Mouse (Mus musculus): Measurements from ENCODE around the gene Rpl3l.
"Not testable (repeated sequence)": the region's sequence is repeated elsewhere in the genome, so short reads cannot be mapped to it uniquely, and the experiment has no call there.

The Rpl3l gene

DNA sequence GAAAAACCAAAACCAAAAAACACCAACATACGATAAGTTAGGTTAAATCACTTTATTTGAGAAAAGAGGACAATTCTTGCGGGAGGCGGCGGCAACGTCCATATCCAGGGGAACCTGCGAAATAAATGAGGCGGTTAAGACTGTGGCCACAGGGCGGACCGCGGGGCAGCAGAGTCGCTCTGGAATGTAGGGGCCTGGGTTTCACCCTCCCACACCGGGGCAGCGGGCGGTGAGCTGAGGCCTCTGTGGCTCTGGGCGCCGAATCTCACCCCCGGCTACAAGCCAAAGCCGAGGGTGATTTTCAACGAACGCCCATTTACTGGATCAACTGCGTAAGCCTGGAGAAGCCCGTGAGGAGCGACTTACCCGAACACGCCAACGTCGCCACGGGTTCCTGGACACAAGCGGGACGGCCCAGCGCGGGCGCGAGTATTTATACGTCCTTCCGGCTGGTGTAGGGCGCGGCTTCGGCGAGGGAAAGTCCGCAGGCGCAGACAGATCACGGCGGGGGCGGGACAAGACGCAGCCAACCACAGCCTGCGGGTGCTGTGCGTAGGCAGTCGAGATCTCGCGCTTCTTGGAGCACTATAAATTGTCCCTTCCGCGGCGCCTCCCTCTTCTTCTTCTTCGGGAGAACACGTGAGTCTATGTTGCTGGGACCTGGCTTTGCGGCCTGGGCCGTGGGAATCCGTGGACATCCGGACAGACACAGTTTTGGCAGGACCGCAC, 8.0 kb upstream of the Rpl3l start:
- DNase-seq (ENCODE audit: low read depth, low spot score), result peak; percentile 99

DNA sequence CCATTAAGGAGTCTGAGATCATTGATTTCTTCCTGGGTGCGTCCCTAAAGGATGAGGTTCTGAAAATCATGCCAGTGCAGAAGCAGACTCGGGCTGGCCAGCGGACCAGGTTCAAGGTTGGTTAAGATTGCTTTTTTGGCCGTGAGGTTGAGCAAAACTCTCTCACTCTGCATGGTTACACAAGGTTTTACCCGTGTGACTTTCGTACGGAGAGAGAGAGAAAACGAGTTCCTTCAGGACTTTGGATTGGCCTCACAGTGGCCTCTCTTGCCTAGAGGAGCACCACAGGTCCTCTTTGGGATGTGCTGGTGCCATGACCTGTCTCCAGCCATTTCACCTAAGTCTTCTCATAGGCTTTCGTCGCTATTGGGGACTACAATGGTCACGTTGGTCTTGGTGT, 7.0 kb upstream of the Rpl3l start:
- DNase-seq (ENCODE audit: low read depth, low spot score), result not testable (repeated sequence)

DNA sequence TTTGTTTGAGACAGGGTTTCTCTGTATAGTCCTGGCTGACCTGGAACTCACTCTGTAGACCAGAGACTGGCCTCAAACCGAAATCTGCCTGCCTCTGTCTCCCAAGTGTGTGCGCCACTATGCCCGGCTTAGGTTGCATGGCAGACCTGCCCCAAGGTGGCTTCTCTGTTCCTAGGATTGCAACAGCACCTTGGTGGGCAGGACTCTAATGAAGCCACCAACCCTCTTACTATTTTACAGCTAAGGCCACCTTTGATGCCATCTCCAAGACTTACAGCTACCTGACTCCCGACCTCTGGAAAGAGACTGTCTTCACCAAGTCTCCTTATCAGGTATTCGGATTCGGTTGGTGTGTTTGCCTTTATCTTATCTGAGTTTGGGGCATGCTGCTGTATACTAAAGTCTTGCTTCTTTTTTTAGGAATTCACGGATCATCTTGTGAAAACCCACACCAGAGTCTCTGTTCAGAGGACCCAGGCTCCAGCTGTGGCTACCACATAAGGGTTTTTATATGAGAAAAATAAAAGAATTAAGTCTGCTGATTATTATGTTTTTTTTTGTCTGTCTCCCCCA, 6.2 kb upstream of the Rpl3l start:
- DNase-seq (ENCODE audit: low read depth, low spot score), result not testable (repeated sequence)

DNA sequence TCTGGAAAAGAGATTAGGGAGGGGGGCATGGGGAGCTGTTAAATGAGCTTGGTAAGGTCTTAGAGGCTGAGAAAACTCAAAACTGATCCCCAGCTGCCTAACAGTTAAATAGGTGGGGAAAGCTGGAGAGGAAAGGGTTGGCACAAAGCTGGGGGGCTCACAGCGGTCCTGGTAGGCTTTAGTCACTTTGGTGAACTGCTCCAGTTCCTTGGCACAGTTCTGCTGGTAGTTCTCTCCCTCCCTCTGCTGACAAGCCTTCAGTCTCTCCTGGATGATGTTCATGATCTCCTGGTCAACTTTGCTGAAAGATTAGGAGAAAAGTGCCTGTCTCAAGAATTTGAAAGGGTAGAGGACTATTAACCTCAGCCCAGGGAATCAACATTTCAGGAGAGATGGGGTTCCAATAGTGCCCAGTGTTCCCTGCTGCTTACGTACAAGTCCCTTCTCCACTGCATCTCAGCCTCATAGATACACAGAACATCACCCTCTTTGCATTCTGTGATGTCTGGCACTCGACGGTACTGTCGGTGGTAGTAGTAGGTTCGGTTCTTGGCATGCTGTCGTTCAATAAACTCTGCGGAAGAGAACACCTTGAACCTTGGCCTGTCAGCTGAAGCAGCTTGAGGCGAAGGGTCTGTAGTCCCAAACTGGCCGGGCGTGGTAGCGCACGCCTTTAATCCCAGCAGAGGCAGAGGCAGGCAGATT, 5.2 kb upstream of the Rpl3l start:
- DNase-seq (ENCODE audit: low read depth, low spot score), result peak; percentile 55

DNA sequence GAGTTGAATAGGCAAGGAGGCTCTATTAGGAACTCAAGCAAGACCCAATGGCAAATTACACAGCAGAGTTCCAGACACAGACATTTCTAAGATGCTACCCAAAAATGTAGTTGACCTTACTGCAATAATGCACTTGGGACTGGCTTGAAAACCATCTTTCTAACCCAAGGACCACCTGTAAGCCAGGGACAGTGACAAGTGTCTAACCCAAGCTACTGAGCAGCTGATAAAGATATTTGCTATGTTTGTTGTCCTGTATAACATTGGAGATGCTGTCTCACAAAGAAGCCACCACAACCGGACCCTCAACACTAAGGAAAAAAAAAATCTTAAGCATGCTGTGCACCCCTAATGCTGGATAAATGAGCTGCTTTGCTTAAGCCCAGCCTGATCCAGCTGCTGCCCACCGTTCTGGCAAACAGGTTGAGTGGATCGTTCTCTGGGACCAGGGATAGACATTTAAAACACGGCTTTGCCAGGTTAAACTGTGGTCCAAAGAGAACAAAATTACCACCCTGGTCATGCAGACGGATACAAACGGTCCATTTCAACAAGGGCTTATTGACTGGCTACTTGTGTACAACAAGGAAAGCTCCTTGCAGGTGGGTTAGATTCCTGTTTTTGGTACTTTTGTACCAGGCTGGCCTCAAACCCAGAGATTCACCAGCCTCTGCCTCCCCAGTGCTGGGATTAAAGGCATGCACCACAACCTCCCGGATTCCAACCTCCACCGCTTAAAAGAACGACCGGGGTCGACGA, 4.3 kb upstream of the Rpl3l start:
- DNase-seq (ENCODE audit: low read depth, low spot score), result no peak

- no peak for DNase-seq (ENCODE audit: low read depth, low spot score)
These were observed 3.8 kb upstream of the Rpl3l start for GRCm38 (mm10) chr17:24723881-24724180.

- DNase-seq (ENCODE audit: low read depth, low spot score), result peak; percentile 94
These were observed 3.4 kb upstream of the Rpl3l start, which contains the start of gene Ndufb10 for GRCm38 (mm10) chr17:24724184-24724583. Ndufb10 (minus strand) TSS chr17:24724478.

DNA sequence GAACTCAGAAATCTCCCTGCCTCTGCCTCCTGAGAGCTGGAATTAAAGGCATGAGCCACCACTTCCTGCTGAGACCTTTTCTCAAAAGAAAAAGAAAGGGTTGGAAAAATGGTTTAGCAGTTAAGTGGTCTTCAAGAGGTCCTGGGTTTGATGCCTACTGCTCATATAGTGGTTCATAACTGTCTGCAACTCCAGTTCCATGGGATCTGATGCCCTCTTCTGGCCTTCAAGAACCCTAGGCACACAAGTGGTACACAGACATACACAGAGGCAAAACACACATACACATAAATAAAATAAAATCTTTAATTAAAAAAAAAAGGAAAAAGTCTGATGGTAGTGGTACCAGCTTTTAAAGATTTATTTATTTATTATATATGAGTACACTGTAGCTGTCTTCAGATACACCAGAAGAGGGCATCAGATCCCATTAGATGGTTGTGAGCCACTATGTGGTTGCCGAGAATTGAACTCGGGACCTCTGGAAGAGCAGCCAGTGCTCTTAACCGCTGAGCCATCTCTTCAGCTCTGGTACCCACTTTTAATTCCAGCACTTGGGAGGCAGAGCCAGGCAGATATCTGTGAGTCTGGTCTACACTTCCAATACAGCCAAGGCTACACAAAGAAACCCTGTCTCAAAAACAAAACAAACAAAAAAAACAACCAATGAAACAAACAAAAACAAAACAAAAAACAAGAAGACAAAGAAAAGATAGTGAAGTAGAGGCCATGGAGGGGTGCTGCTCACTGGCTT, 1.8 kb upstream of the Rpl3l start:
- DNase-seq (ENCODE audit: low read depth, low spot score), result no peak

GRCm38 (mm10) chr17:24728184-24728583, 564 bp downstream of the Rpl3l start:
- no peak for DNase-seq (ENCODE audit: low read depth, low spot score)

GRCm38 (mm10) chr17:24729067-24729466, 1.4 kb downstream of the Rpl3l start:
- DNase-seq (ENCODE audit: low read depth, low spot score), result no peak

DNA sequence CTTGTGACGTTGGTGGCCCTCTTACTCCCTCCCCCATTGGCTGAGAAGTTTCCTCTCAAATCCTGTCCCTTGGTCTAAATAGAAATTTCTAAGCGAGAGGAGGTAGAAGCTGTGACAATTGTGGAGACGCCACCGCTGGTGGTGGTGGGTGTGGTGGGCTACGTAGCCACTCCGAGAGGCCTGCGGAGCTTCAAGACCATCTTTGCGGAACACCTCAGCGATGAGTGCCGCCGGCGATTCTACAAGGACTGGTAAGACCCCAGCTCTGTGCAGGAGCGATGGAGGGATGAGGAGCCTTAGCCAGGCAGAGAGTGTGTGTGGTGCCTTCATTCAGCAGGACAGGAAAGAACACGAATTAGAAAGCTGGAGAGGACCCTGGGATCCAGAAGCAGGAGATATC, 3.2 kb downstream of the Rpl3l start:
- DNase-seq (ENCODE audit: low read depth, low spot score), result no peak

- DNase-seq (ENCODE audit: low read depth, low spot score), result no peak
These were observed 4.8 kb downstream of the Rpl3l start for GRCm38 (mm10) chr17:24732233-24732935.

DNA sequence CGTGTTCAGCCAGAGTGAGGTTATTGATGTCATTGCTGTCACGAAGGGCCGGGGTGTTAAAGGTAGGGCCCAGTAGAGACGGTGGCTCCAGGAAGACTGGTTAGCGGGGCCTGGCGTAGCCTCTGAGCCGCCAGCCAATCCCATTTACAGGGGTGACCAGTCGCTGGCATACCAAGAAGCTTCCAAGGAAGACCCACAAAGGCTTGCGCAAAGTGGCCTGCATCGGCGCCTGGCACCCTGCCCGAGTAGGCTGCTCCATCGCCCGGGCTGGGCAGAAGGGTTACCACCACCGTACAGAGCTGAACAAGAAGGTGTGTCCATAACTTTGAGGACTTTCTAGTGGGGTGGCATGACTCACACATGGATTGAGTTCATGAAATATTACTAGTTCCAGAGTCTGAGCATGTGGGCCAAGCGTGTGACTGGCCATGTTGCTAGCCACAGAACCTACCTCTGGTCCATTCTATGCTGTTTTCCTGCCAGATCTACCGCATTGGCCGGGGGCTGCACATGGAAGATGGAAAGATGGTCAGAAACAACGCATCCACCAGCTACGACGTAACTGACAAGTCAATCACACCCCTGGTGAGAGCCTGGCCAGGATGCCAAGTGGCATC, 5.9 kb downstream of the Rpl3l start:
- no peak for DNase-seq (ENCODE audit: low read depth, low spot score)

GRCm38 (mm10) chr17:24734513-24734912, 6.9 kb downstream of the Rpl3l start:
- no peak for DNase-seq (ENCODE audit: low read depth, low spot score)

DNA sequence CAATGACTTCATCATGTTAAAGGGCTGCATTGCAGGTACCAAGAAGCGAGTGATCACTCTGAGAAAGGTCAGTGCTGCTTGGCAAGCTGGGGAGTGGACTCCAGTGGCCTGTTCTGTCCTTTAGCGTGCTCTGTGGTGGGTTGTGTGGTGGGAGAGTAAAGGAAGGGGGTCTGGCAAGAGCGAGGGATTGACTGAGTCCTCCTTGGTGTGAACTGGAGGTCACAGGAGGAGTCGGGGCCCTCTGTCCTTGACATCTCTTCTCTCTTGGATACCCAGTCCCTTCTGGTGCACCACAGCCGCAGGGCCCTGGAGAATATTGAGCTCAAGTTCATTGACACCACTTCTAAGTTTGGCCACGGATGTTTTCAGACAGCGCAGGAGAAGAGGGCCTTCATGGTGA, 7.8 kb downstream of the Rpl3l start:
- DNase-seq (ENCODE audit: low read depth, low spot score), result no peak

DNA sequence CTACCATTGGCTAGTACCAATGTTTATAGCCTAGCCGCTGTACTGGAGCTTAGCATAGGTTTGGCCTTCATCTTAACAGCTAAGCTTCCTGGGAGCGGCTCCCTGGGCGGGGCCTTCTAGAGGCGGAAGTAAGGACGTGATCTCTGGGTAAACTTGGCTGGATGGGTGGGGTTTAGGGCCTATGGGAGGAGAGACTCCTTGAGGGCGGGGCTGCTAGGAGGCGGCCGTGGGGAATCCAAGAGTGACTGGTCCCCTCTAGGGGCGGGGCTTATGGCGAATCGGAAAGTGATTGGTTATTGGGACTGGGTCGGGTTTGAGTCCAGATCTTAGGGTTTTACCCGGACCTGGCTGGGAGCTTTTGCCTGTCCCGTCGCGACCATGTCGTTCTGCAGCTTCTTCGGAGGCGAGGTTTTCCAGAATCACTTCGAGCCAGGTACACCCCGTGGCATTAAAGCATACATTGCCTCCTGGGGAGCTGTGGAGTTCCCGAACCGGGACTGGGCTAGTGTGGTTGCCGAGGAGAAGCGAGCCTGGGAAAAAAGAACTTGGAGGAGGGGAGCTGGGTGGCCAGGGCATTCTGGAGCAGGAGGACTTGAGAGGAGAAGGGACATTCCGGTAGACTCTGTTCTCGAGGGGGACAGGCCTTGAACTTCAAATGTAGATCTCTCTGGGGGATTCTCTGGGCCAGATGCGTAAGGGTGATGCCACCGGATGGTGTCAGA, 8.9 kb downstream of the Rpl3l start, which contains the start of gene Msrb1:
TSS of gene Msrb1 (plus strand) at position 313 of the 722 bp plus-strand sequence.
- peak; percentile 99 for DNase-seq (ENCODE audit: low read depth, low spot score)

DNA sequence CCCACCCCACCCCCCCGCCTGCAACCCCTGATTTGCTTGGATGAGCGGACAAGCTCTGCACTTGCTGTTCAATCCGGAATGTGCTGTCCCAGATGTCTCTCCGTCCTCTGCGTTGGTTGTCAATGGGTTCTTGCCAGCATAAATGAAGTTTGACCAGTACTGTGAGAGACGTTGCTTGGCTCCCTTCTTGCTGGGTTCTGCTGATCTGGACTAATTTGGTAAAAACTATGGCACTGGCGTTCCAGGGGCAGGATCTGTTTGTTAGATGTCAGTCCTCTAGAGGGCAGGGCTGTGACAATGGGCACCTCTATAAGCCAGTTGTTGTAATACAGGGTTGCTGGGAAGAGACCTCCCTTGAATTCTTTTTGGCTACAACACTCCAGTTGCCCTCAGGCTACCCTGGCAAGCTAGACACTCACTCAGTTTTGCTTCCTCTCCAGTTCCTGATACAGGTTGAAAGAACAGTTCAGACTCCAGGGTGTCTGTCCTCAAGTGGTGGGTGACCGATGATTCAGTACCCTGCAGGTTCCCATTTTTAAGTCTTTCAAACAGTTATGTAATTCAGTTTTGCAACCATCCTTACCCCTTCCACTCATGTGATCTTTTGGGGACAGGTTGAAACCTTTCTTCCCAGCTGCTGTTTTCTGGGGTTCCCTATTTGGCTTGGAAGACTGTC, 9.7 kb downstream of the Rpl3l start:
- no peak for DNase-seq (ENCODE audit: low read depth, low spot score)

DNA sequence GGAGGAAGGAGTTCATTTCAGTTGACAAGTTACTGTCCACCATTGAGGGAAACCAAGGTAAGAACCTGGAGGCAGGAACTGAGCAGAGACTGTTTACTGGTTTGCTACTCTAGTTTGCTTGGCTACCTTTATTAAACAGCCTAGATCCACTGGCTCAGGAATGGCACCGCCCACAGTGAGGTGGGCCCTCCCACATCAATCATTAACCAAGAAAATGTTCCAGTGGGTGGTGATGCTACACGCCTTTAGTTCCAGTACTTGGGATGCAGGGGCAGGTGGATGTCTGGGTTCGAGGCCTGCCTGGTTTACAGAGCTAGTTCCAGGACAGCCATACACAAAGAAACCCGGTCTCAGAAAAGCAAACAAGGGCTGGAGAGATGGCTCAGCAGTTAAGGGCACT, 10.6 kb downstream of the Rpl3l start:
- no peak for DNase-seq (ENCODE audit: low read depth, low spot score)

- no peak for DNase-seq (ENCODE audit: low read depth, low spot score)
These were observed 12.3 kb downstream of the Rpl3l start for GRCm38 (mm10) chr17:24739926-24740325.
